Mouse (Mus musculus) small intestine, adult 2 months (tissue): ENCODE data around the gene Triobp.

Experiments used
- CTCF ChIP-seq: fragments of 200-500 bp; IDR thresholded peaks from 2 replicates; pipeline ENCODE4 v1.5.1; 2012; ENCODE audit warnings: low read depth, mild to moderate bottlenecking, control low read depth, inconsistent platforms, low read length, moderate library complexity, mixed read lengths; ENCODE audit not compliant: insufficient replicate concordance, insufficient read length; ENCODE audit errors: extremely low read depth
- POLR2A ChIP-seq: fragments of 200-500 bp; IDR thresholded peaks from 2 replicates; pipeline ENCODE4 v1.6.1; 2012; ENCODE audit warnings: low read depth, mild to moderate bottlenecking, control low read depth, inconsistent platforms, low read length, moderate library complexity

DNA sequence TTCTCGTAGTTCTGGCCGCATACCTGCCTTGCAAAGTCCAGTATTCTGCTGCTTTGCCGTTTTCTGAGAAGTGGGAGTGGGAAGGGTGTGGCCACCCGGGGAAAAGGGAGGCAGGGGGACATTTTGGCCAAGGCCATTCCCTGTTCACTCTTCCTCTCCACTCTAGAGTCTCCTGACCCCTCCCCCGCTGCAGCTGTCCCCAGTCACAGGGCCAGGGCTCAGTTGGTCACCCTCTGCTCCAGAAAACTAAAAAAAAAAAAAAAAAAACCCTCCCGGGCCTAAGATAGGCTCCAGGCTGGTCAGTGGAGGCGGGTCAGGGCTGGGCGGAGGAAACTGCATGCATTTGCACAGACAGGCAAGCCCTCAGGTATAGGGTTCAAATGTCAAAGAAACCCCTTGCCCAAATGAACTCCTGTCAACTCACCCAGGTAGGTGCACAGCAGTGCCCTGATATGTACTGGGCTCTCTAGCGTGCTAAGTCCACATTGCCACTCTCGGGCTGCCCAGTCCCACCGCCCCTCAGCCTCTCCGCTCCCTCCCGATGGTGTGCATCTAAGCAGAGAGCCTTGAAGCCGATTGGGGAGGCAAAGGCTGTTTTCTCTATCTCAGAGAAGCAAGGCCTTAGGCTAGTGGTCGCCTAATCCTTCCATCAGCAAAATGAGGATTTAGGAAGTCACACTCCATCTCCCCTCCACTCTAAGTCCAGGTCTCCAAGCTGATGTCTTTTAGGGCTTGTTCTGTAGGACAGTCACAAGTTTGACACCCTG, 20.3 kb upstream of the Triobp start:
- TF ChIP-seq CTCF = no peak
- TF ChIP-seq POLR2A = no peak
